Mouse (Mus musculus) frontal cortex, postnatal 25 days (tissue): ENCODE data around the gene Abcc12.
A peak's percentile ranks its signal among the peaks of the same experiment; 100 is the strongest.

Source experiments
- DNase-seq, 2 experiments: peaks; one replicate each; pipeline ENCODE4 v3.0.0; 2022; ENCODE audit warnings: low spot score in 2 of 2

Gene Abcc12

GRCm38 (mm10) chr8:86580458-86580857 lies at the start of gene Abcc12:
TSS of gene Abcc12 (minus strand) at chr8:86580686.
- DNase-seq = no peak

GRCm38 (mm10) chr8:86630212-86630611 lies 49.7 kb upstream of the Abcc12 start:
- no peak for DNase-seq

- no peak for DNase-seq
These were observed 44.4 kb upstream of the Abcc12 start for GRCm38 (mm10) chr8:86624915-86625314.

GRCm38 (mm10) chr8:86623911-86624731 lies 43.6 kb upstream of the Abcc12 start, which contains the start of gene Lonp2:
TSS of gene Lonp2 (plus strand) at chr8:86624043.
- DNase-seq = peak; percentile 88 to 94

- no peak for DNase-seq
These were observed 43.0 kb upstream of the Abcc12 start for GRCm38 (mm10) chr8:86623551-86623910.

GRCm38 (mm10) chr8:86617759-86618387 lies 37.4 kb upstream of the Abcc12 start:
- DNase-seq = no peak

- no peak for DNase-seq
These were observed 34.7 kb upstream of the Abcc12 start for GRCm38 (mm10) chr8:86615095-86615769.

GRCm38 (mm10) chr8:86613798-86614197 lies 33.3 kb upstream of the Abcc12 start:
- no peak for DNase-seq

GRCm38 (mm10) chr8:86604676-86605075 lies 24.2 kb upstream of the Abcc12 start:
- no peak for DNase-seq

GRCm38 (mm10) chr8:86603174-86603573 lies 22.7 kb upstream of the Abcc12 start:
- DNase-seq = no peak

- no peak for DNase-seq
These were observed 19.8 kb upstream of the Abcc12 start for GRCm38 (mm10) chr8:86600311-86600710.

GRCm38 (mm10) chr8:86599299-86599698 lies 18.8 kb upstream of the Abcc12 start:
- no peak for DNase-seq

GRCm38 (mm10) chr8:86597681-86598080 lies 17.2 kb upstream of the Abcc12 start:
- no peak for DNase-seq

GRCm38 (mm10) chr8:86595671-86596070 lies 15.2 kb upstream of the Abcc12 start:
- no peak for DNase-seq

- no peak for DNase-seq
These were observed 13.8 kb upstream of the Abcc12 start for GRCm38 (mm10) chr8:86594159-86594796.

GRCm38 (mm10) chr8:86593099-86593498 lies 12.6 kb upstream of the Abcc12 start:
- DNase-seq = no peak

GRCm38 (mm10) chr8:86588338-86588737 lies 7.9 kb upstream of the Abcc12 start:
- no peak for DNase-seq

- no peak for DNase-seq
These were observed 6.2 kb upstream of the Abcc12 start for GRCm38 (mm10) chr8:86586642-86587041.

- DNase-seq = no peak
These were observed 5.6 kb upstream of the Abcc12 start for GRCm38 (mm10) chr8:86586058-86586457.

GRCm38 (mm10) chr8:86585532-86585931 lies 5.0 kb upstream of the Abcc12 start:
- peak; percentile 57 to 66 for DNase-seq

- DNase-seq = peak; percentile 71 to 83
These were observed 4.6 kb upstream of the Abcc12 start for GRCm38 (mm10) chr8:86585118-86585517.

- no peak for DNase-seq
These were observed 1.4 kb upstream of the Abcc12 start for GRCm38 (mm10) chr8:86581921-86582331.
